Comparison of ENCODE assay signal across 25 mouse cellular contexts in genomic region chr2:168961729-168962666, GRCm38 (mm10).
"Had no signal": no experiment of that assay in that cellular context is flagged by ENCODE, and none has a peak within 500 bp of the region (broad histone marks: within the 10 kb centered on the region; RNA-seq: fewer than 3 reads in every experiment).

No protein-coding gene starts in this region.

- DNase-seq: gastrocnemius, adult 2 months; gastrocnemius, postnatal 10 days; gastrocnemius, postnatal 25 days; heart, adult 18-20 months; heart, postnatal 10 days; heart, postnatal 4 days; kidney, adult 18-20 months; kidney, adult 8-10 months; kidney, postnatal 10 days; kidney, postnatal 4 days; liver had no signal

- H3K9ac ChIP-seq: heart, embryonic 12.5 days; hindbrain, embryonic 12.5 days; hindbrain, embryonic 14.5 days; intestine, embryonic 15.5 days; limb, embryonic 12.5 days had no signal

- H3K4me3 ChIP-seq: gastrocnemius, adult 2 months; heart, embryonic 10.5 days; heart, embryonic 12.5 days; hindbrain, embryonic 10.5 days; hindbrain, embryonic 12.5 days; intestine, embryonic 15.5 days; layer of hippocampus, adult 2 months; left cerebral cortex, adult 2 months; limb, embryonic 10.5 days; limb, embryonic 12.5 days had no signal

- H3K4me2 ChIP-seq: heart, embryonic 12.5 days; hindbrain, embryonic 12.5 days; hindbrain, embryonic 14.5 days; intestine, embryonic 15.5 days; limb, embryonic 12.5 days; liver, embryonic 11.5 days had no signal

- H3K4me1 ChIP-seq: heart, embryonic 10.5 days; heart, embryonic 12.5 days; hindbrain, embryonic 10.5 days; hindbrain, embryonic 12.5 days; intestine, embryonic 15.5 days; limb, embryonic 10.5 days; limb, embryonic 12.5 days had no signal

- H3K27ac ChIP-seq: gastrocnemius, adult 2 months; heart, embryonic 10.5 days; hindbrain, embryonic 10.5 days; hindbrain, embryonic 12.5 days; hindbrain, embryonic 14.5 days; intestine, embryonic 15.5 days; layer of hippocampus, adult 2 months; left cerebral cortex, adult 2 months; limb, embryonic 10.5 days; limb, embryonic 12.5 days had no signal

- H3K36me3 ChIP-seq: heart, embryonic 10.5 days; heart, embryonic 12.5 days; hindbrain, embryonic 10.5 days; hindbrain, embryonic 12.5 days; intestine, embryonic 15.5 days; limb, embryonic 10.5 days; limb, embryonic 12.5 days had no signal

- H3K27me3 ChIP-seq: heart, embryonic 12.5 days; hindbrain, embryonic 12.5 days; intestine, embryonic 15.5 days; limb, embryonic 12.5 days had no signal

- ATAC-seq: hindbrain, embryonic 16.5 days; inflammation-experienced regulatory T-cells, adult 6 months; intestine, embryonic 15.5 days; intestine, postnatal 0 days had no signal

- H3K9me3 ChIP-seq: heart, embryonic 10.5 days; intestine, embryonic 15.5 days; limb, embryonic 10.5 days had no signal
